Mouse (Mus musculus) myocyte (in vitro differentiated cells): ENCODE measurements around the gene Igsf8. TPM values are rescaled to one million over a fixed set of nuclear protein-coding genes. Genes with fewer than 3 reads are reported as not detected.

Experiments
- H3K27me3 ChIP-seq: one replicate; pipeline ENCODE4 v1.6.1; 2011; ENCODE audit not compliant: control insufficient read depth, insufficient read depth, insufficient read length
- H3K36me3 ChIP-seq: one replicate; pipeline ENCODE4 v1.6.1; 2011; ENCODE audit not compliant: control insufficient read depth, insufficient read depth
- H3K4me2 ChIP-seq: one replicate; pipeline ENCODE4 v1.6.1; 2011; ENCODE audit warnings: low read depth, control low read depth
- H3K4me3 ChIP-seq: one replicate; pipeline ENCODE4 v1.5.1; 2011; ENCODE audit warnings: mild to moderate bottlenecking, control low read depth, moderate library complexity
- H3K79me2 ChIP-seq: one replicate; pipeline ENCODE4 v1.6.1; 2011; ENCODE audit not compliant: control insufficient read depth, insufficient read depth
- H3ac ChIP-seq: one replicate; pipeline ENCODE4 v1.6.1; 2011; ENCODE audit not compliant: control insufficient read depth, insufficient read length
- CEBPB ChIP-seq: IDR thresholded peaks from 2 replicates; pipeline ENCODE4 v1.6.1; 2011; ENCODE audit warnings: mild to moderate bottlenecking, moderate library complexity; ENCODE audit not compliant: poor library complexity, insufficient read depth, severe bottlenecking
- E2F4 ChIP-seq: IDR thresholded peaks from one replicate; pipeline ENCODE4 v1.6.1; 2011; ENCODE audit warnings: mild to moderate bottlenecking, control low read depth, moderate library complexity; ENCODE audit not compliant: insufficient read depth
- MAX ChIP-seq: IDR thresholded peaks from one replicate; pipeline ENCODE4 v1.6.1; 2011; ENCODE audit warnings: low read depth, mild to moderate bottlenecking, control low read depth
- MYOD1 ChIP-seq, 3 experiments: IDR thresholded peaks; one replicate each; pipeline ENCODE4 v1.6.1; 2011; ENCODE audit warnings: control low read depth in 2 of 3, low read depth in 2 of 3, mild to moderate bottlenecking in 2 of 3, moderate library complexity in 1 of 3; ENCODE audit not compliant: insufficient read length in 2 of 3, control insufficient read depth in 1 of 3
- MYOG ChIP-seq, 3 experiments: IDR thresholded peaks; one replicate each; pipeline ENCODE4 v1.6.1; 2011; ENCODE audit warnings: control low read depth in 2 of 3, low read depth in 2 of 3, mild to moderate bottlenecking in 2 of 3; ENCODE audit not compliant: insufficient read length in 2 of 3, control insufficient read depth in 1 of 3, insufficient read depth in 1 of 3
- POLR2A ChIP-seq: IDR thresholded peaks from one replicate; pipeline ENCODE4 v1.6.1; 2011; ENCODE audit warnings: low read depth, mild to moderate bottlenecking, control low read depth, moderate library complexity; ENCODE audit not compliant: insufficient read length
- POLR2AphosphoS2 ChIP-seq: IDR thresholded peaks from one replicate; pipeline ENCODE4 v1.6.1; 2011; ENCODE audit warnings: low read depth, control low read depth; ENCODE audit not compliant: insufficient read length
- REST ChIP-seq: IDR thresholded peaks from one replicate; pipeline ENCODE4 v1.6.1; 2011; ENCODE audit warnings: mild to moderate bottlenecking, control low read depth, moderate library complexity; ENCODE audit not compliant: insufficient read depth, insufficient read length
- SRF ChIP-seq: IDR thresholded peaks from one replicate; pipeline ENCODE4 v1.6.1; 2011; ENCODE audit warnings: low read depth; ENCODE audit not compliant: control insufficient read depth, insufficient read length
- TCF12 ChIP-seq: IDR thresholded peaks from one replicate; pipeline ENCODE4 v1.6.1; 2011; ENCODE audit warnings: mild to moderate bottlenecking, control low read depth; ENCODE audit not compliant: poor library complexity, insufficient read depth, severe bottlenecking
- TCF3 ChIP-seq: IDR thresholded peaks from one replicate; pipeline ENCODE4 v1.6.1; 2011; ENCODE audit warnings: low read depth, control low read depth; ENCODE audit not compliant: insufficient read length
- USF1 ChIP-seq: IDR thresholded peaks from one replicate; pipeline ENCODE4 v1.6.1; 2011; ENCODE audit warnings: low read depth, mild to moderate bottlenecking, control low read depth, moderate library complexity
- polyA plus RNA-seq: library from polyadenylated mRNA; unstranded; fragments of >200 nt; fragmentation: generic; extraction: Trizol; gene quantifications from one replicate; pipeline ENCODE4 v1.2.1, GENCODE M21; 2012; ENCODE audit warnings: missing spikeins

Igsf8 gene
- polyA plus RNA-seq, 1 experiment, result 79.7 TPM

GRCm38 (mm10) chr1:172217148-172217547 is 44.3 kb upstream of the Igsf8 start:
- no peaks in the 10 kb centered on the region for H3K36me3 ChIP-seq
- H3K4me2 ChIP-seq, result peak overlapping the region; percentile 68
- H3K27me3 ChIP-seq, result no peaks in the 10 kb centered on the region
- TF ChIP-seq MYOD1 (IDR thresholded peaks at IDR 0.05; ENCODE audit: control insufficient read depth in 1 of 3, insufficient read length in 2 of 3, low read depth in 2 of 3) (peak in 1 of 3 experiments; percentile 4), TCF3 (no peak), SRF (no peak), E2F4 (no peak), USF1 (no peak), MYOG (IDR thresholded peaks at IDR 0.05; ENCODE audit: control insufficient read depth in 1 of 3, insufficient read depth in 1 of 3, insufficient read length in 2 of 3, low read depth in 2 of 3) (peak in 1 of 3 experiments; percentile 19), POLR2A (no peak), REST (no peak), TCF12 (no peak), CEBPB (no peak), POLR2AphosphoS2 (no peak), MAX (no peak)
- H3ac ChIP-seq, result no peak overlapping the region
- no peak overlapping the region for H3K4me3 ChIP-seq
- H3K79me2 ChIP-seq, result no peaks in the 10 kb centered on the region

DNA sequence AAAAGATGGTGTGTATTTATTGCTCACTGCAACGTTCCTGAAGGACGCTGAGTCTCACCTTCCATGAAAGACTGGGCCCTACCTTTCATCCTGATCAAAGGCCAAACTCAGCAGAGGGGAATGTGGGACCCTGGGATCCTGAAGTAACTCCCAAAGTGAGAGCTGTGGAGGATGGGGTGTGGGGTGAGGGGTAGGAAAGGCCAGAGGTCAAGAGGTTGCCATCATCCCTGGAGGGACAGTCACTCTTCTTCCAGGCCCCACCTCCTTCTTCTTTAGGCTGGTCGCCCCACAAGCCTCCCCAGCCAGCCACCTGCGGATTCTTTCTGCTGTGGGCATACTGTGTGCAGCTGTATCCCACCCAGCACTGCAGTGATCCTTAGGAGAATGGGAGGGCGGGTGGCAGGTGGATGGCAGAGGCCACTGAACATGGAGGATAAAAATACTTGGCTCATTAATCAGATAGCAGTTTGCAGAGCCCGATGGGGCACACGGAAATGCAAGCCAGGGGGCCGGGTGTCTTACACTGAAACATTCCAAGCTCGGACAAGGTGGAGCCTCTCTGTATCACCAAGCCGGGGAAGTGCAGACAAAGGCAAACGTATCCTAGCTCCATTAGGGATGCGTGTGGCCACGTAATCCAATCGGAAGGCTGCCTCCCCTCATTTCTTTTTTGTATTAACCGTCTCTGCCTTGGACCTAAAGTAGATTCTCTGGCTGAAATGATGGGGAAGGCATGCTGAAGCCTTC is 43.1 kb upstream of the Igsf8 start:
- TF ChIP-seq E2F4 (no peak), POLR2A (no peak), TCF12 (no peak), CEBPB (no peak), MYOD1 (IDR thresholded peaks at IDR 0.05; ENCODE audit: control insufficient read depth in 1 of 3, insufficient read length in 2 of 3, low read depth in 2 of 3) (no peak), MAX (no peak), USF1 (no peak), SRF (no peak), REST (no peak), POLR2AphosphoS2 (no peak), TCF3 (no peak)
- H3K4me3 ChIP-seq, result no peak overlapping the region
- no peak overlapping the region for H3ac ChIP-seq
- no peaks in the 10 kb centered on the region for H3K36me3 ChIP-seq
- H3K27me3 ChIP-seq, result no peaks in the 10 kb centered on the region
- peak overlapping the region; percentile 28 for H3K4me2 ChIP-seq
- no peaks in the 10 kb centered on the region for H3K79me2 ChIP-seq

GRCm38 (mm10) chr1:172219451-172220406 is 41.7 kb upstream of the Igsf8 start, which contains the start of gene Casq1:
Gene Casq1, minus strand, starts transcription at chr1:172219868.
- Histone ChIP-seq H3K4me3 (no peak within 1 kb of the TSS), H3K27me3 (no peaks in the 10 kb centered on the region), H3K36me3 (no peaks in the 10 kb centered on the region), H3K4me2 (peak within 1 kb of the TSS; percentile 55), H3ac (no peak within 1 kb of the TSS), H3K79me2 (no peaks in the 10 kb centered on the region)
- TF ChIP-seq USF1, result no peak
- TF ChIP-seq MYOD1 (IDR thresholded peaks at IDR 0.05; ENCODE audit: control insufficient read depth in 1 of 3, insufficient read length in 2 of 3, low read depth in 2 of 3), result peak in 1 of 3 experiments; percentile 72

DNA sequence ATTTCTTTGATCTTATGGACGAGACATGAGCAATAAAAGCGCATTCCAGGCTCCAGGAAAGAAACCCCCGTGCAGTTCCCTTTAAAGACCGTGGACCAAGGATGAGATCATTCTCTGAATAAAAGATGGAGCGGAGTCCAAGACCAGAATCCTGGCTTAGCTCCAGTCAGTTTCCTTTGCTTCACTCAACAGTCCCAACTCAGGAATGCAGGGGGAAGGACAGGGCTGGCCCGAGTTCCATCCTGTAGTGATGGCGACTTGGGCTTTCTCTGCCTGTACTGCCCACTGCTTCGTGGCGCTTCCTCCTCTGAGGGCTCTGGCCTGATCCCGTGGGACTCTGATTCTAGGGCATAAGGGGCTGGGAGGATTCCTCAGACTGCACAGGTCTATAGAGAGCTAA is 41.0 kb upstream of the Igsf8 start:
- TF ChIP-seq TCF3 (no peak), SRF (no peak), USF1 (no peak), POLR2A (no peak), POLR2AphosphoS2 (no peak), REST (no peak), TCF12 (no peak), MYOD1 (IDR thresholded peaks at IDR 0.05; ENCODE audit: control insufficient read depth in 1 of 3, insufficient read length in 2 of 3, low read depth in 2 of 3) (no peak), MAX (no peak)
- no peak overlapping the region for H3K4me3 ChIP-seq

More for the DNA sequence above, 41.0 kb upstream of the Igsf8 start:
- H3K36me3 ChIP-seq, result no peaks in the 10 kb centered on the region
- H3K79me2 ChIP-seq, result no peaks in the 10 kb centered on the region
- H3ac ChIP-seq, result no peak overlapping the region
- no peaks in the 10 kb centered on the region for H3K27me3 ChIP-seq
- peak overlapping the region; percentile 33 for H3K4me2 ChIP-seq
